Mouse (Mus musculus) c-Kit-positive CD71-positive TER-119-negative erythroid progenitor cells, embryonic 14.5 days (primary cell): Measurements from ENCODE around the gene Gpc5.
A peak's percentile ranks its signal among the peaks of the same experiment; 100 is the strongest.

Experiments used
- DNase-seq: peaks from one replicate; pipeline ENCODE4 v3.0.0-alpha.2; 2013; ENCODE audit warnings: low read depth

Gpc5 gene

GRCm38 (mm10) chr14:115365320-115365935 is 273.4 kb downstream of the Gpc5 start:
- no peak for DNase-seq

- no peak for DNase-seq
These were observed 277.7 kb downstream of the Gpc5 start for GRCm38 (mm10) chr14:115369611-115370167.

- peak; percentile 8 for DNase-seq
These were observed 279.1 kb downstream of the Gpc5 start for GRCm38 (mm10) chr14:115371131-115371530.

GRCm38 (mm10) chr14:115391831-115392230 is 299.8 kb downstream of the Gpc5 start:
- no peak for DNase-seq

GRCm38 (mm10) chr14:115392894-115393524 is 301.0 kb downstream of the Gpc5 start:
- no peak for DNase-seq

GRCm38 (mm10) chr14:115406596-115406995 is 314.6 kb downstream of the Gpc5 start:
- no peak for DNase-seq

GRCm38 (mm10) chr14:115407309-115407930 is 315.4 kb downstream of the Gpc5 start:
- no peak for DNase-seq

GRCm38 (mm10) chr14:115410881-115411280 is 318.9 kb downstream of the Gpc5 start:
- no peak for DNase-seq

GRCm38 (mm10) chr14:115411513-115412174 is 319.6 kb downstream of the Gpc5 start:
- DNase-seq = no peak

- DNase-seq = no peak
These were observed 320.8 kb downstream of the Gpc5 start for GRCm38 (mm10) chr14:115412821-115413220.

- DNase-seq = no peak
These were observed 321.4 kb downstream of the Gpc5 start for GRCm38 (mm10) chr14:115413429-115413828.

- no peak for DNase-seq
These were observed 322.5 kb downstream of the Gpc5 start for GRCm38 (mm10) chr14:115414545-115414944.

GRCm38 (mm10) chr14:115431967-115432366 is 340.0 kb downstream of the Gpc5 start:
- no peak for DNase-seq

- DNase-seq = no peak
These were observed 340.4 kb downstream of the Gpc5 start for GRCm38 (mm10) chr14:115432368-115432767.

GRCm38 (mm10) chr14:115436617-115437016 is 344.6 kb downstream of the Gpc5 start:
- no peak for DNase-seq

GRCm38 (mm10) chr14:115444789-115445770 is 353.1 kb downstream of the Gpc5 start:
- no peak for DNase-seq

GRCm38 (mm10) chr14:115450938-115451337 is 358.9 kb downstream of the Gpc5 start:
- no peak for DNase-seq

GRCm38 (mm10) chr14:115467960-115468359 is 375.9 kb downstream of the Gpc5 start:
- DNase-seq = no peak

GRCm38 (mm10) chr14:115475234-115475633 is 383.2 kb downstream of the Gpc5 start:
- no peak for DNase-seq

- DNase-seq = no peak
These were observed 385.3 kb downstream of the Gpc5 start for GRCm38 (mm10) chr14:115477360-115477759.

GRCm38 (mm10) chr14:115485090-115485489 is 393.1 kb downstream of the Gpc5 start:
- no peak for DNase-seq
